Mouse (Mus musculus) cerebellum, postnatal 14 days (tissue): ENCODE measurements around the gene Otulin.

Source experiments
- DNase-seq, 2 experiments: peaks; one replicate each; pipeline ENCODE4 v3.0.0; 2021; ENCODE audit warnings: mixed read lengths in 2 of 2

Otulin gene

DNA sequence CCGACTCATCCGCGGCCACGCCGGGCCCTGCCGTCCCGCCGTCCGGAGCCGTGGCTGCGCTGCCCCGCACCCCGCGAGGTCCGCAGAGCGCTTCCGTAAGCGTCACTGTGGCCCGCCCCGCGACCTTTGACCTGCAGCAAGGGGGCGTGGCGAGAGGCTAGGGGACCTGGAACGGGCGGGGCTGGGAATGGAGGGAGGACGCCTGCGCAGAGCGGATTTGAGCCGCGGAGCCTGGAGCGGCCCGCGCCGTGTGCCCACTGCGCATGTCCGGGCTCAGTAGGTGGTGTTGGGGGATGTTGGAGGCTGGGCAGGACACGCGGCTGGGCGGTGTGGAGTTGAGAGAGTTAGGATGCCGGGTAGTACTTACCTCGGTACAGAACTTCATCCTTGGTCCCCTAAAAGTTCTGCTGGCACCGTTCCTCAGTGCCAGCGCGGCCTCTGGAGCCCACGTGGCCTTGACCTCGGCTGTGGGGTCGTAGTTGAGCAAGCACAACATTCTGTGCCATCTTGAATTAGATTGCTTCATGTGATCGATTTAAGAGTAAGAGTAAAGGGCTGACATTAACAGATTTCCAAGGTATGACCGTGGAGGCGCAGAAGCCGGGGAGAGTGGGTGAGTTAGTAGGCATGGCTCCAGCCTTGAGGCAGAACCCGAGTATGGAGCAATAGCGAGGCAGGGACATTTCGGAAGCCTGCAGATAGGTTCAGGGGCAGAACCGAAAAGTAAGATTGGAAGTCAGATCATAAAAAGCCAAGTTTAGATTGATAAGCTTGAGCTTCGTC, at the start of gene Otulin:
Otulin (minus strand) TSS at position 93 of the 783 bp plus-strand sequence.
- peak; percentile 100 for DNase-seq

DNA sequence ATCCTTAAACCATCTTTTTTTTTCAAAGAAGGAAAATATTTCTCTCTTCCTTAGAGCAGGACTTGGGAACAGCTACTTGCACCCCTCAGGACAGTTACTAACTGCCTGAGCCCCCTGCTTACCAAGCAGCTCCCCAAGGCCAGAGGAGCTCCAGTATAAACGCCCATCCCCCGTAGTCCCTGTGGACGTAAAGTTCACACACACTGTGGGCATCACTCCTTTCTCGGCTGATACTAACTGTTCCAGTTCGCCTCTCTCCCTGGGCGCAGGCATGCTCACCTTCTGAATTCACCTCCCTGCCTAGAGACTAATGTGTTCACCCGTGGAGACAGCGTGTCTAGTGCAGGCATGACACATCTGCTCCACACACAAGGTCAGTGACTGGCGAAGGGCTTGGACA, 48.0 kb upstream of the Otulin start:
- DNase-seq = no peak

- peak; percentile 49 to 61 for DNase-seq
These were observed 47.3 kb upstream of the Otulin start for GRCm38 (mm10) chr15:27677801-27678200.

DNA sequence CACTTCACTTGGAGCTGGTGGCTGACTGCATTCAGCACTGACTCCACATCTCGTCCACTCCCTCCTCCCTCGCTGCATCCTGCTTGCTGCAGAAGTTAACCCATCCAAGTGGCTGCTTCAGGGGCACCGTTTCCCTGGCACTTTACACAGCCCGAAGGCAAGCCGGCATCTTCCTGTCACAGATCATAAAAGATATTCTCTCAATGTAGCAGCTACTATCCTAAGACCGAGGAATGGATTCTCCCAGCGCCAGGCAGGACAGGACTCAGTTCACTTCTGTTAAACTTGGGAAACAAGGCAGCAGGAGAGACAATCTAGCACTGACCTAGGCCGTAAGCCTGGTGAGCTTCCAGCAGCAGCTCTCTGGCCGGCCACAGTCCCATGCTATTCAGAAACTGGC, 45.7 kb upstream of the Otulin start:
- DNase-seq = no peak

GRCm38 (mm10) chr15:27675122-27675521, 44.6 kb upstream of the Otulin start:
- DNase-seq = no peak

DNA sequence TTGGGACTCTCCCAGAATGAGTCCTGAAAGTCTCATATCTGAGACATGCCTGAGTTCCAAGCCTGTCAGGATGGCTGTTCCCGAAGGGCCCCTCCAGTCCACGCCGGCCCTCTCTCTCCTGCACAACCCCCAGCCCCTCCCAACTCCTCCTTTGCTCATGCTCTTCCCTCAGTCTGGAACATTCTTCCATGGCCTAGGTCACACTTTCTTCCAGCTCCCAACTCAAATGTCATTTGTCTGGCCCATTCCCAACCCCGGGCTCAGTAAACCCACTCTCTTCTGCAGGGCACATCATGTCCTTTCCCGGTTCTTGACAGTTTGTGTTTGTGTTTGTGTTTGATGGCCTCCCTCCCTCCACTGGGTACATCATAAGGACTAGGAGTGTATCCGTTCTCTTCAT, 43.5 kb upstream of the Otulin start:
- DNase-seq = no peak

DNA sequence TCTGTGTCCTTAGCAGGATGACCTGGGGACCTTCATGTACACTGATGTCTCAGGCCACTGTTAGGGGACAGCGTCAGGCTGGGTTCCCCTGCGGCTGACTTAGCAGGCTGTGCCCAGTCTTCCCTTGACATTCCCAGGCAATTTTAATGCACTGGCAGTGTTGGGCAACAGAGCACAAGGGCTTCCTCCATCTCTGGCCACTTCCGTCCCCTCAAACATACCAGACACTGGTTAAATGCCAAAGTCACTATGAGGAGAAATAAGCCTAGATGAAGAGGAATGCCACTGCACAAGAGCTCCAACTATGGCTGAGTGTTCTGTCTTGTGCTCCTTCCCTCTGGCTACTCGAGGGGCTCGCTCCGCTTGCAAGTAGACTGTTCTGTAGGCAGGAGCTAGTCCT, 42.7 kb upstream of the Otulin start:
- no peak for DNase-seq

DNA sequence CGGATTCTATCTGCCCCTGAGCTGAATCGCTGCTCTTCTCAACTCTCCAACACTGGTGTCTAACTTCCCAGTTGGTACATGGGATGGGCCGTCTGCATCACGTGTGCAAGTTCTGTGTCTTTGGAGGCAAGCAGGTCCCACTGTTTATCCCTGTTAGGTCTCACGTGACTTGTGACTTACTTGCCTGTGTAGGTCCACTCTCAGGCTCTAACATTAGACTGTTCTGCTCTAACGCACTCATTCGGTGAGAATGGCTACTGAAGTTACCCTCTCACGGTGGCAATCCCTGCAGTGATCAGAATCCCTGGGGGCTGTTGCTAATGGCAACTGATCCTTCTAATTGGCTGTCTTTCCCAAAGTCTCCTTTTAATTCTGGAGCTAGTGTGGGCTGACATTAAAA, 41.8 kb upstream of the Otulin start:
- DNase-seq = no peak

DNA sequence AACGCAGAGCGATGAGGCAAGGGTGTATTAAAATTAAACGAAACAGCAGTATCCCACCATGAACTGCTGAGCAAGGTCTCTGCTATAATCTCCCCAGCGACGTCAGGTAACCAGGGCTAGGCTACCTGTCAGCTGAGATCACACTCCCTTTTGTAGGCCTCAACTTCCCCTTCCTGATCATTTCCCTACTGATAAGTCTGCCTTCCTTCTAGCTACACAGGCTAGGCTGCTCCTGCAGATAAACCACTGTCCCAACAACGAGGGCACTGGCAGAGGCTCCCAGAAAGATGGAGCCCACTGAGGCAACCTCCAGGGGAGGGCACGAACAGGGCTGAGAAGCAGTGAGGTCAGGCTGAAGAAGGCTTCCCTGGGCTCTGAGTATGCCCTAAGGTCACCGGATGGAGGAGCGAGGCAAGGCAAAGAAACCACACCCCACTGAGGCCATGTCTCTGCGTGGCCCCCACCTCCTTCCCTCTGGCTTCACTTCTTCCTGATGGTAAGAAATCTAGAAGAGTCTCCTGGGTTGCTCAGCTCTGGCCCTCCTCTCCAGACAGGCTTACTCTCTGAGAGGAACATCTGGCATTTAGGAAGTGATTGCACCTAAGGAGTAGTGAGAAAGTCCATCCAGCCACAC, 41.2 kb upstream of the Otulin start:
- DNase-seq = no peak

DNA sequence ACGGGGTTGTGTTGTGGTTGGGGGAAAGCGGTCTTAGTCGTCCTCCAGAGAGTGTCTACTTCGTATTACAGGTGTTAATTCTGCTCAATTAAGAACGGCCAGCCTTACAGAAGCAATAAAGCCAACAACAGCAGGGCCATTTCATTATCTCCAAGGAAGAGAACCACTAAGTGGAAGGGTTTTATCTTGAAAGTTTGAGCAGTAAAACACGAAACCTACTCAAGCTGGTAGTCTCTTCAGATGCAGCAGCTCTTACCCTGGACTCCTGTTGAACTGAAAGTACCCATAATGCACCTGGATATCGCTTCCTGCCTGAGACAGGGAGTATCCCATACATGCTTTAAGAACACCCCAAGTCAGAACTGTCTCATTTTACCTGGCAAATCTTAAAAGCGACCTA, 40.2 kb upstream of the Otulin start:
- DNase-seq = no peak

DNA sequence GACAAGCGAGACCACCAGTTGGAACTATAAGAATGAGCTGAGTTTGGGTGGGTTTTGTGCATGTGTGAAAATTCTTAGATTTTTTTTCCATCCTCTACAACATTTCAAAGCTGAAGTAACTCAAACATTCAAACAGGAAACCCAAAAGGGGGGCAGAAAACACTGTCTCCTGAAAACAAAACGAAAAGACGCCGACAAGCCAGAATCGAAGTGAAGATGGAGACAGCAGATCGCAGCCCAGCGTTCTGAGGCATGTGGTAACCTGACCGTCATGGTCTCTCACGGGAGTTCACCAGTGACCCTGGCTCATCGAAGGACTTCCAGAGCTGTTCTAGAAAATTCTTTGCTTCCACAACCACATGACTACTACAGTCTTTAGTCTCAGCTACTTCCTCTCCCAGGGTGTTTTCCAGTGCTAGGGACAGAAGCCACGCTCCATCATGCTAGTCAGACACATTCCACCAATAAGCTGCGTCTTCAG, 39.5 kb upstream of the Otulin start:
- DNase-seq = no peak

DNA sequence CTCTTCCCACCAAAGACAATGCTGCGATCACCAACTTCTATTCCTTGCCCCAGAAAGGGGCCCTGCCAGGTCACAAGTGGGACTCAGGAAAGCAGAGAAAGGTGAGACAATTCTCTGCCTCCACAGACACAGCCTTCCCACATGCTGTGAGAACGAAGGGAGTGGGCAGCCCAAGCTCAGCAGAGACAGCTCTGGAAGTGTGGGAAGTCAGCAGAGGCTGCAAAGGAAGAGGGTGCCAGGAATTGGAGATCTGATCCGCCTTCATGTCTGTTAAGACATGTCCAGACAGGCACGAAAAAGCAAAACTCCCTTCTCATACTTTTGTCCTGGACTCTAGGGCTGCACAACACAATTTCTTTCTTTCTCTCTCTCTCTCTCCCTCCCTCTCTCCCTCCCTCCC, 38.8 kb upstream of the Otulin start:
- no peak for DNase-seq

DNA sequence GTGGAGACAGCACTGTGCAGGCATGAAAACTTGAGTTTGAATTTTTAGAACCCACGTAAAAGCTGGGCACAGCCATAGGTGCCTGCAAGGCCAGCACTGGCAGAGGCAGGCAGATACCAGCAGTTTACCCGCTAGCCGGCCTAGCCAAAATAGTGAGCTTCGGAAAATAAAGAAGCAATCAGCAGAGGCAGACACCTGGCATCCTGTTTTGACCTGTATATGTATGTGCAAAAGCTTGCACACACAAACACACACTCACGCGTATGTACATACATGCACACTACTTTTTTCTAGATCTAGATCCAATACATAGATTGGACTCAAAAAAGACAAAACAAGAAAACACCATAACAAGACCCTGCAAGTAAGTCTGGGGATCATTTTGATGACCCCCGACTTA, 38.1 kb upstream of the Otulin start:
- no peak for DNase-seq

GRCm38 (mm10) chr15:27668001-27668461, 37.5 kb upstream of the Otulin start:
- no peak for DNase-seq

DNA sequence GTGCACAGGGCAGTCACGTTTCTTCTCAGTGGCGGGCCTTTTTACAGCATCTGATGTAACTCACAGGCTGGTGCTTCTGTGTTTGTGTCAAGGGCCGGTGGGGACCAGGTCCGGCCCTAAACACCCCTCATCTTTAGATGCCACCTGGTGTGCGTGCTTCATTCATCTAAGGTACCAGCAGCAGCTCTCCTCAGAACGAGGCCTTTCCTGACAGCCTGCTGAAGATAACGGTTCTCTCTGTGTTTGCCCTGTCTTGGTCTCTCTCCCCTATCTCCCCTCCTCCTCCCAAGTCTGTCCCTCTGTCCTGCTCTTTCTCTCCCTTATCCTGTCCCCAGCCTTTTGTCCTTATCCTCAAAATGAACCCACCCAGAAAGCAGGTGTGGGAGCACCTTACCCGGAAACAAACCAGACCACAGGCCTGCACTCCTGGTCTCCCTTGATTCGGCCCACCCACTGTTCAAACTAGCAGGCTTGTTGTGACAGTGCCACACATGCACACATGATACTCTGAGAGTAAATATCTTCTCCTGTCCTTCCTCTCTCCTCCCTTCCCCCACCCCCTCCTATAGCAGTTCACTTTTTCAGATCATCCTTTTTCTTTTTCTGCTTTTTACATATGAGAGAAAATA, 36.5 kb upstream of the Otulin start:
- DNase-seq = no peak

DNA sequence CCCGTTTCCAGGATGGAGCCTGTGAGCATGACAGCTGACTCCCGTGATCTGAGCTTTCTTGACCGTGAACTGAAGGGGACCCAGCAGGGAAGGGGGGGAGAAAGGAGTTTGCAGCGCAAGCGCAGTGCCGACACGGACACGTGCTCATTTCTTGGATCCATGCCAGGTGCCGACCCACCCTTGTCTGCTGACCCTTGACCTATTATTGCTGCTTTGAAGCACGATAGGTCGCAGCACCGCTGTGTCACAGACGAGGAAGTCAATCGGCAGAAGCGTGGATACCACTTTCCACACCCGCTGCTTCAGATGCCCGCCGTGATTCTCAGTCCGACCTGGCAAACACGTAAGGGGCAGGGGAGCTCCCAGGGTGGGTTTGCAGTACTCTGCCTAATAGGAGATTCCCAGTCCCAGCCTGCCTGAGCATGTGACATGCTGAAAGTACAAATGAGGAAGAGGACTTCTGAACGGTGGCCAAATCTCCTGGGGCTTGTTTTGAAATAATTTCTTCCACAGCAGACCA, 35.0 kb upstream of the Otulin start:
- DNase-seq = peak; percentile 89 to 94

DNA sequence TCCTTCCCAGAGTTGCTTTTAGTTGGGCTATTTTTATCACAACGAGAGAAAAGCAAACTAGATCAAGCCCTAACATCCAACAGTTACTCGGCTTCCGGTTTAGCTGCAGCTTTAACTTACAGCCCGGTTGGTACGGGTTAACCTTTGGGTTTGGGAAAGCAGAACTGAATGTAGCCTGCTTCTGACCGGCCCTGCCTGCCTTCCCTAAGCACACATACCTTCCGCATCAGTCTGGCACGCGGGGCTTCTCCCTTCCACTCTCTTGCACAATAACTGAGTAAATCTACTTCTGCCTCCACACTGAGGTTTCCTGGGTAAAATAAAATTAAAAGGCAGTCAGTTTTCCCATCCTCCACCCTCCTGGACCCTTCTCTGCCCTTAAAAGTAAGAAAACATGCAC, 33.6 kb upstream of the Otulin start:
- no peak for DNase-seq

GRCm38 (mm10) chr15:27662699-27663098, 32.2 kb upstream of the Otulin start:
- DNase-seq = no peak

GRCm38 (mm10) chr15:27661696-27662095, 31.2 kb upstream of the Otulin start:
- DNase-seq = no peak

GRCm38 (mm10) chr15:27659592-27660244, 29.2 kb upstream of the Otulin start:
- DNase-seq = peak; percentile 92 to 96

GRCm38 (mm10) chr15:27659143-27659542, 28.6 kb upstream of the Otulin start:
- DNase-seq = no peak

DNA sequence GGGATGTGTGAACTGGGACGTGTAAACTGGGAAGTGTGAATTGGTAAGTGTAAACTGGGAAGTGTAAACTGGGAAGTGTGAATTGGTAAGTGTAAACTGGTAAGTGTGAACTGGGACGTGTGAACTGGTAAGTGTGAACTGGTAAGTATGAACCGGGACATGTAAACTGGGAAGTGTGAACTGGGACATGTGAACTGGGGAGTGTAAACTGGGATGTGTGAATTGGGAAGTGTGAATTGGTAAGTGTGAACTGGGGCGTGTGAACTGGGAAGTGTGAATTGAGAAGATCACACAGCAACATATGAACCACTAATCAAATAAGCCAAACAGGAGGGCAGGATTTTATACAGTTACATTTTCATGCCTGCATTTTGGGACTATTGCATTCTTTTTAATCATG, 27.9 kb upstream of the Otulin start:
- no peak for DNase-seq

DNA sequence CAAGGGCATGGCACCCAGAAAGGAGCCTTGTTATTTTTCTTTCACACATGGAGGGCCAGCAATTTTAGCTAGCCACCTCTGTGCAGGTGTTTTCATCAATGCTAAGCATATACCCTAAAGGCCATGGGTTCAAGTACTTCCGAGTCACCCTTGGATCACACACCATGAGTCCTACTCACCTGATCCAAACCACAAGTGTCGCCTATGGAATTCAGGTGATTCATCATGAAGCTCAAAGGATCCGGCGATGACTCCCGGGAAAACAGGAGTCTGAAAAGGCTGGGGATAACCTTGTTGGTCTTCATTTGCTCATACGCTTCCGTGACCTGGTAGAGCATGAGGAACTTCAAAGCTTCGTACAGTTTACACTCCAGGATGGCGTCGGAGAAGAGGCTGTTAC, 27.4 kb upstream of the Otulin start:
- DNase-seq = no peak
